Comparison of ENCODE assay signal across 10 mouse cellular contexts in genomic region chr6:140465946-140466646, GRCm38 (mm10). TPM values are rescaled to one million over a fixed set of nuclear protein-coding genes. Genes with fewer than 3 reads are reported as not detected.
DNase-seq lines count a peak whose midpoint lies in the region; ATAC-seq lines count a peak whose summit lies in the region.
"Had no signal": no experiment of that assay in that cellular context is flagged by ENCODE, and none has a peak within 500 bp of the region (broad histone marks: within the 10 kb centered on the region; RNA-seq: fewer than 3 reads in every experiment).

No protein-coding gene starts in this region.

- H3K4me3 ChIP-seq in forebrain, embryonic 11.5 days (ENCODE audit: low read depth, low read length): no peak overlapping the region
- H3K4me3 ChIP-seq in forebrain, embryonic 10.5 days: no peak overlapping the region
- H3K4me3 ChIP-seq: embryonic facial prominence, embryonic 15.5 days had no signal

- ATAC-seq in forebrain, embryonic 11.5 days (replicated peaks; ENCODE audit: low FRiP score): 0 out of 2 replicates have a peak, but pooled peaks have one; percentile 32
- peak; percentile 89 for ATAC-seq in megakaryocyte progenitor cell, adult 5-6 weeks (replicated peaks; ENCODE audit: poor library complexity)

- no peak for DNase-seq in forebrain, embryonic 11.5 days (ENCODE audit: low spot score)
- DNase-seq in forebrain, embryonic 10.5 days (ENCODE audit: extremely low spot score, low spot score): no peak
- peak; percentile 21 for DNase-seq in T-cell, adult 2 months (ENCODE audit: low spot score)
- peak; percentile 18 to 23 for DNase-seq in kidney, adult 8-10 months
- no peak for DNase-seq in c-Kit-positive CD71-positive TER-119-positive erythroid progenitor cells, embryonic 14.5 days (ENCODE audit: low spot score)
- DNase-seq in left cerebral cortex, postnatal 10 days (ENCODE audit: extremely low spot score in 1 of 2, low spot score in 2 of 2): no peak
- DNase-seq in ovary, postnatal 14 days (ENCODE audit: low spot score): no peak

- 87% methylated on average over 9 of the region's 9 CpGs for WGBS in forebrain, embryonic 11.5 days
- WGBS in forebrain, embryonic 10.5 days: 90% methylated on average over 9 of the region's 9 CpGs

- H3K9ac ChIP-seq in forebrain, embryonic 11.5 days (ENCODE audit: low read length): no peak overlapping the region
- H3K9ac ChIP-seq: embryonic facial prominence, embryonic 15.5 days had no signal

- no peaks in the 10 kb centered on the region for H3K27me3 ChIP-seq in forebrain, embryonic 11.5 days (ENCODE audit: control insufficient read depth, insufficient read depth, low read length)
- H3K27me3 ChIP-seq in forebrain, embryonic 10.5 days (ENCODE audit: poor library complexity, severe bottlenecking): no peaks in the 10 kb centered on the region
- H3K27me3 ChIP-seq: embryonic facial prominence, embryonic 15.5 days had no signal

- intact Hi-C loops in left cerebral cortex, postnatal 10 days (cut with DNase I): no loop called here

- no peaks in the 10 kb centered on the region for H3K9me3 ChIP-seq in forebrain, embryonic 11.5 days (ENCODE audit: control insufficient read depth, low read length)
- no peaks in the 10 kb centered on the region for H3K9me3 ChIP-seq in forebrain, embryonic 10.5 days
- H3K9me3 ChIP-seq: embryonic facial prominence, embryonic 15.5 days had no signal

- H3K36me3 ChIP-seq in forebrain, embryonic 11.5 days (ENCODE audit: control insufficient read depth, insufficient read depth, low read length): no peaks in the 10 kb centered on the region
- H3K36me3 ChIP-seq in forebrain, embryonic 10.5 days (replicated peaks): peaks cover 26% of the 10 kb centered on the region
- H3K36me3 ChIP-seq: embryonic facial prominence, embryonic 15.5 days had no signal

- peaks cover 3% of the 10 kb centered on the region; the same call in 1 of the 2 replicates for H3K4me1 ChIP-seq in forebrain, embryonic 11.5 days (replicated peaks; ENCODE audit: control insufficient read depth, insufficient read depth, low read length)
- H3K4me1 ChIP-seq in forebrain, embryonic 10.5 days: peaks cover 8% of the 10 kb centered on the region; the same call in 1 of the 2 replicates

- no peak overlapping the region for H3K27ac ChIP-seq in forebrain, embryonic 11.5 days (ENCODE audit: low read depth, low read length)
- no peak overlapping the region for H3K27ac ChIP-seq in forebrain, embryonic 10.5 days
- H3K27ac ChIP-seq: embryonic facial prominence, embryonic 15.5 days; macrophage had no signal

- H3K4me2 ChIP-seq in forebrain, embryonic 11.5 days (ENCODE audit: low read depth, low read length, severe bottlenecking): no peak overlapping the region
- H3K4me2 ChIP-seq: embryonic facial prominence, embryonic 15.5 days had no signal

RNA-seq across cellular contexts. Expression of gene Plekha5, which starts 42.2 kb away (rescaled TPM):
- 57.6 and 63.1 TPM in 2 replicates for polyA plus RNA-seq in forebrain, embryonic 11.5 days (2014; fragmentation: Nextera tagmentation; extraction: Ambion mirVana)
- 42.9 and 46.0 TPM in 2 replicates for polyA plus RNA-seq in forebrain, embryonic 10.5 days (2016; fragmentation: Nextera tagmentation; extraction: Ambion mirVana)
- 5.0 and 6.5 TPM in 2 replicates for total RNA-seq in megakaryocyte progenitor cell, adult 5-6 weeks (2015)
- total RNA-seq in megakaryocyte progenitor cell, adult 5-6 weeks (2017): 5.6 and 9.9 TPM in 2 replicates
- 10 to 100 TPM; 76.4 to 79.1 TPM for total RNA-seq in left cerebral cortex, postnatal 10 days (2021)

Comparison
In these comparisons a context has a peak if more than half of its experiments do, and no peak if none do; other contexts are left out.
1. DNase-seq: peak in T-cell, adult 2 months (single experiment) and kidney, adult 8-10 months (2 of 2); none in forebrain, embryonic 11.5 days (single experiment), forebrain, embryonic 10.5 days (single experiment), c-Kit-positive CD71-positive TER-119-positive erythroid progenitor cells, embryonic 14.5 days (single experiment), left cerebral cortex, postnatal 10 days (0 of 2) and ovary, postnatal 14 days (single experiment).
2. RNA of gene Plekha5, which starts 42.2 kb away (total RNA-seq): 76.4 to 79.1 TPM in left cerebral cortex, postnatal 10 days; 5.0 to 9.9 TPM in megakaryocyte progenitor cell, adult 5-6 weeks; every median in the first group is over 4 times any median in the second.